ENCODE assay signal across 21 mouse cellular contexts in genomic region chr1:54798415-54798814, GRCm38 (mm10).
A peak's percentile ranks its signal among the peaks of the same experiment; 100 is the strongest.
DNase-seq lines count a peak whose midpoint lies in the region; ATAC-seq and TF ChIP-seq lines count a peak whose summit lies in the region.
"Had no signal": no experiment of that assay in that cellular context is flagged by ENCODE, and none has a peak within 500 bp of the region (broad histone marks: within the 10 kb centered on the region; RNA-seq: fewer than 3 reads in every experiment).

No protein-coding gene starts in this region.

- no peak overlapping the region for H3K9ac ChIP-seq in lung, postnatal 0 days (replicated peaks; ENCODE audit: low read depth)
- no peak overlapping the region for H3K9ac ChIP-seq in hindbrain, embryonic 12.5 days
- H3K9ac ChIP-seq: embryonic facial prominence, embryonic 15.5 days; forebrain, embryonic 12.5 days; heart, embryonic 15.5 days; hindbrain, embryonic 13.5 days; intestine, embryonic 15.5 days; limb, embryonic 15.5 days; neural tube, embryonic 13.5 days had no signal

- TF ChIP-seq EP300 in lung, postnatal 0 days (IDR thresholded peaks at IDR 0.05), result no peak

- no peak for TF ChIP-seq POLR2A in lung, adult 2 months (IDR thresholded peaks at IDR 0.05; ENCODE audit: borderline replicate concordance, extremely low read depth, low read depth, low read length)
- TF ChIP-seq POLR2A in bone marrow macrophage, adult 2 months (IDR thresholded peaks at IDR 0.05; ENCODE audit: borderline replicate concordance, low read depth, low read length), result no peak

- 40% methylated on average over 3 of the region's 3 CpGs for WGBS in lung, postnatal 0 days
- WGBS in lung, adult 2 months, result 47% methylated on average over 3 of the region's 3 CpGs
- 72% methylated on average over 3 of the region's 3 CpGs for WGBS in hindbrain, embryonic 12.5 days

- no peaks in the 10 kb centered on the region for H3K9me3 ChIP-seq in lung, postnatal 0 days (ENCODE audit: low read length)
- H3K9me3 ChIP-seq in hindbrain, embryonic 12.5 days (replicated peaks), result no peaks in the 10 kb centered on the region
- H3K9me3 ChIP-seq: embryonic facial prominence, embryonic 15.5 days; forebrain, embryonic 12.5 days; heart, embryonic 15.5 days; hindbrain, embryonic 13.5 days; intestine, embryonic 15.5 days; limb, embryonic 15.5 days; neural tube, embryonic 13.5 days had no signal

- no peak for TF ChIP-seq CTCF in lung, postnatal 0 days (IDR thresholded peaks at IDR 0.05)
- TF ChIP-seq CTCF in lung, adult 2 months (IDR thresholded peaks at IDR 0.05; ENCODE audit: insufficient read depth, low read length), result no peak
- TF ChIP-seq CTCF in bone marrow macrophage, adult 2 months (IDR thresholded peaks at IDR 0.05; ENCODE audit: low read depth, low read length), result no peak

- peak; percentile 39 for DNase-seq in lung, postnatal 0 days (ENCODE audit: low spot score)
- DNase-seq in lung, adult 2 months, result no peak
- peak; percentile 23 to 34 for DNase-seq in B cell, adult 2 months
- peak; percentile 3 to 13 for DNase-seq in natural killer cell, adult 2 months (ENCODE audit: low spot score in 2 of 2)
- no peak for DNase-seq in gastrocnemius, postnatal 10 days
- DNase-seq: cerebellum, adult 2 months; layer of hippocampus, adult 9-11 months; retina, postnatal 1 day; spleen, adult 18-20 months; thymus, postnatal 36 days had no signal

- H3K36me3 ChIP-seq in lung, postnatal 0 days (ENCODE audit: insufficient read depth, low read length), result no peaks in the 10 kb centered on the region
- H3K36me3 ChIP-seq in hindbrain, embryonic 12.5 days, result no peaks in the 10 kb centered on the region
- H3K36me3 ChIP-seq: embryonic facial prominence, embryonic 15.5 days; forebrain, embryonic 12.5 days; heart, embryonic 15.5 days; hindbrain, embryonic 13.5 days; intestine, embryonic 15.5 days; limb, embryonic 15.5 days; neural tube, embryonic 13.5 days had no signal

- peaks cover 12% of the 10 kb centered on the region; the same call in 1 of the 2 replicates for H3K4me1 ChIP-seq in lung, postnatal 0 days (ENCODE audit: insufficient read depth, low read depth, low read length)
- H3K4me1 ChIP-seq in lung, adult 2 months (ENCODE audit: control insufficient read depth, insufficient read depth, low read length), result peaks cover 28% of the 10 kb centered on the region
- peaks cover 20% of the 10 kb centered on the region for H3K4me1 ChIP-seq in bone marrow macrophage, adult 2 months (ENCODE audit: control insufficient read depth, insufficient read depth, low read length)
- 0 out of 2 replicates have a peak, but pooled peaks cover 2% of the 10 kb centered on the region for H3K4me1 ChIP-seq in hindbrain, embryonic 12.5 days
- H3K4me1 ChIP-seq: forebrain, embryonic 12.5 days; heart, embryonic 15.5 days; intestine, embryonic 15.5 days had no signal

- H3K4me3 ChIP-seq in lung, postnatal 0 days (ENCODE audit: low read depth, low read length), result no peak overlapping the region
- H3K4me3 ChIP-seq in lung, adult 2 months (replicated peaks; ENCODE audit: extremely low read depth, low read depth, low read length), result no peak overlapping the region
- no peak overlapping the region for H3K4me3 ChIP-seq in bone marrow macrophage, adult 2 months (ENCODE audit: insufficient read depth, low read length)
- no peak overlapping the region for H3K4me3 ChIP-seq in hindbrain, embryonic 12.5 days
- H3K4me3 ChIP-seq: embryonic facial prominence, embryonic 15.5 days; forebrain, embryonic 12.5 days; heart, embryonic 15.5 days; hindbrain, embryonic 13.5 days; intestine, embryonic 15.5 days; limb, embryonic 15.5 days; neural tube, embryonic 13.5 days had no signal

- no peak overlapping the region for H3K4me2 ChIP-seq in lung, postnatal 0 days (replicated peaks; ENCODE audit: low read depth, low read length)
- no peak overlapping the region for H3K4me2 ChIP-seq in hindbrain, embryonic 12.5 days (replicated peaks)
- H3K4me2 ChIP-seq: embryonic facial prominence, embryonic 15.5 days; forebrain, embryonic 12.5 days; heart, embryonic 15.5 days; hindbrain, embryonic 13.5 days; intestine, embryonic 15.5 days; limb, embryonic 15.5 days; neural tube, embryonic 13.5 days had no signal

- peak; percentile 40; the same call in 1 of the 2 replicates for ATAC-seq in lung, postnatal 0 days
- no peak for ATAC-seq in hindbrain, embryonic 12.5 days (ENCODE audit: low FRiP score)
- ATAC-seq: CD4-positive, CD25-positive, alpha-beta regulatory T cell, adult 4 months; intestine, embryonic 15.5 days had no signal

- no peak overlapping the region for H3K27ac ChIP-seq in lung, postnatal 0 days (ENCODE audit: low read length)
- peak overlapping the region; percentile 84 for H3K27ac ChIP-seq in bone marrow macrophage, adult 2 months (ENCODE audit: insufficient read depth, low read depth, low read length)
- no peak overlapping the region for H3K27ac ChIP-seq in hindbrain, embryonic 12.5 days
- H3K27ac ChIP-seq: embryonic facial prominence, embryonic 15.5 days; forebrain, embryonic 12.5 days; heart, embryonic 15.5 days; hindbrain, embryonic 13.5 days; intestine, embryonic 15.5 days; kidney, postnatal 0 days; limb, embryonic 15.5 days; neural tube, embryonic 13.5 days had no signal

- H3K27me3 ChIP-seq in lung, postnatal 0 days (replicated peaks; ENCODE audit: insufficient read depth, low read length), result no peaks in the 10 kb centered on the region
- no peaks in the 10 kb centered on the region for H3K27me3 ChIP-seq in hindbrain, embryonic 12.5 days
- H3K27me3 ChIP-seq: embryonic facial prominence, embryonic 15.5 days; forebrain, embryonic 12.5 days; heart, embryonic 15.5 days; hindbrain, embryonic 13.5 days; intestine, embryonic 15.5 days; limb, embryonic 15.5 days; neural tube, embryonic 13.5 days had no signal

Comparison
In these comparisons a context has a peak if more than half of its experiments do, and no peak if none do; other contexts are left out.
1. DNase-seq: peak in lung, postnatal 0 days (single experiment), B cell, adult 2 months (2 of 2) and natural killer cell, adult 2 months (2 of 2); none in lung, adult 2 months (single experiment) and gastrocnemius, postnatal 10 days (single experiment).